Mouse (Mus musculus) left cerebral cortex, postnatal 10 days (tissue): ENCODE measurements around the gene Hunk. TPM values are rescaled to one million over a fixed set of nuclear protein-coding genes. Genes with fewer than 3 reads are reported as not detected.

Experiments
- DNase-seq, 2 experiments: peaks; one replicate each; pipeline ENCODE4 v3.0.0; 2021 to 2022; ENCODE audit warnings: low spot score in 2 of 2, mixed read lengths in 1 of 2; ENCODE audit errors: extremely low spot score in 1 of 2
- intact Hi-C: fragments of 180-260 bp; cut with DNase I; formaldehyde crosslinking; loops from one replicate; pipeline ENCODE4 v1.15.1; 2025
- total RNA-seq, 2 experiments: library from RNA; stranded (reverse); gene quantifications; 2 replicates each; pipeline ENCODE4 v1.2.3; 2021

The Hunk gene
- total RNA-seq, 2 experiments from 2014 or later: 8.7 TPM

DNA sequence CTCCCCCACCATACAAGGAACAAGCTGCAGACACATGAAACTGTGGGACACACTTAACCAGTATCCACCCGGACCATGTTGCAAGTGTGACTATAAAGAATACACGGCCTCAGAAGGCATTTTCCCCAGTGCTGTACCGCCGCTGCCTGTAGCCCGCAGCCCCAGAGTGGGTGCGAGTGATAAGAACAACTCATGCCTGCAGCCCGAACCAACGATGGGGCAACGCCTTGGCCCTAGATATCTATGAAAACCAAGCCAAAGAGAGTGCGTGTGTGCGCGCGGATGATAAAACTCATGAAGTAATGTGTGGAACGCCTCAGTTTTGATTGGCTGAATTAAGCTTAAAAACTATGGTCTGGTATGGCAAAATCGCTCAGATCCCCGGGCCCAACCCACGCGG is 138.1 kb downstream of the Hunk start:
- no peak for DNase-seq
- intact Hi-C loops: no loop called here

DNA sequence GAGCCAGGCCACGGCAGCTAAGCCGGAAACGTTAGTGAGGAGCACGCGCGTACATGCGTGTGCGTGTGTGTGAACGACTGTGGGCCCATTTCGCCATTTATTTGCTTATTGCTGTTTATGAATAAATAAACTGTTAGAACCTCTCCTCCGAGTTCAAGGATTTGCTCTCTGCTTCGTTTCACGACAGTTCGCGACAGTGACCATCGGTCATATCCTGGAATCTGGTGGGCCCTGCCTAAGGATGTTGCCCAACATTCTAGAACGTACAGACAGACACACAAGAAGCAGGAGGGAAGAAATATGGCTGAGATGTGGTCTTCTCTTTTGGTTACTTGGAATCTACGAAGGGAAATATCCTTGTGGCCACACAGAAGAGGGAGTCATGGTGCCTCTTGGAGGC is 138.6 kb downstream of the Hunk start:
- no peak for DNase-seq
- intact Hi-C loops: no loop called here

DNA sequence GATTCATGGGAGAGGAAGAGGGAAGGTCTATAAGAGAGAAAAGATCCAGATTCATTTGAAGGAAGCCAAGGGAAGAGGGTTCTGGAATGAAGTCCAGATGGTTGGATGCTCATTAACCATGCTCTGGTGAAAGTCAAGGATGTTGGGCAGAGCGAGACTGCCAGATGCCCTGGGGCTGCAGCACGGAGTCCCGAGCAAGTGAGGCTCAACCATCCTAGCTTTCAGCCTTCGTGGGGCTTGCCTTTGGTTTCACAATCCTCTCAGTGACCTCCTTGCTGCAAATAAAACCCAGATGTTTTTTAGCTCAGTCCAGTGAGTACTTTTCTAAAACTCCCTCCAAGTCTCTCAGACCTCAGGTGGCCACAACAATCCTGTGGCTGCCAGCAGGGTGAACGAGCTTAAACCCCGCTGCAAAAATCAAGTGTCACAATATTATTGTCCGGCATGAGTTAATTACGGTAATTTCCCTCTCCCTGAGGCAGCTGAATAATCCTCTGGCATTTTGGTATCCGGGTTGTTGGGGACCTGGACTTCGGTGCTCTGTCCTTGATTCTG is 147.4 kb downstream of the Hunk start:
- DNase-seq: no peak
- intact Hi-C loops: no loop called here

DNA sequence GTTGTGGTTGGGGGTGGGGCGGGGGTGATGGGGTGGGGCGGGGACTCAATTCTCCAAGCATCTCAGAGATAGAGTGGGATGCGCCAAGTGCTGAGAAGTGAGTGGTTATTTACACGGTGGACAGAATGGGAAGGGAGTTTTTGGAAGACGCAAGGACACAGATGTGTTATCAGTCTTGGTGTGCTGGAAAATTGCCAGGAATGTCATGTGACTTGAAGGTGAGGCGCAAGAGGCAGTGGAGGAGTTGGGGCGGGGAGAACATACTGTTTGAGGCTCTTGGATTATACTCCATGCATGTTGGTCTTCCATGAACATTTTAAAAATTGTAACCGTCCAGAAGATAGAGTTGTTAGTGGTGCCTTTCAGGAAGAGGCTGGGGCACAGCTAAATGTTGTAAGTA is 148.8 kb downstream of the Hunk start:
- intact Hi-C loops: no loop called here

DNA sequence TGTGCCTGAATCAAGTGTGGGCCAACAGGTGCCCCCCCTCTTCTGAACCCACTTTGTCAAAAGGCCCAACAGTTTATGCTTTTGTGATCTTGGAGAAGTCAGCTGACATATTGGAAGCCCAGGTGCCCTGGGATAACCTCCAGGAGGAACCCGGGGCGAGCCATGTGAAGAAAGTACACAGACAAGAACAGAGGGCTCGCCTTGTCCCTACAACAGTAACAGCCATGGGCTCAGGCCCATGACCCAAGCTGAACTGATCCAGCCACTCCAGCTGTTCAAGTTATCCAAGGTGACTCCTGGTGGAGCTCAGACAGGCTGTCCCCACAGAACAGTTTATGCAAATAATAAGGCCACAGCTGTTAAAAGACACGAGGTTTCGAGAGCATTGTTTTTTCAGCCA is 153.1 kb downstream of the Hunk start:
- no peak for DNase-seq
- intact Hi-C loops: no loop called here

More for the DNA sequence above, 148.8 kb downstream of the Hunk start:
- DNase-seq: no peak

DNA sequence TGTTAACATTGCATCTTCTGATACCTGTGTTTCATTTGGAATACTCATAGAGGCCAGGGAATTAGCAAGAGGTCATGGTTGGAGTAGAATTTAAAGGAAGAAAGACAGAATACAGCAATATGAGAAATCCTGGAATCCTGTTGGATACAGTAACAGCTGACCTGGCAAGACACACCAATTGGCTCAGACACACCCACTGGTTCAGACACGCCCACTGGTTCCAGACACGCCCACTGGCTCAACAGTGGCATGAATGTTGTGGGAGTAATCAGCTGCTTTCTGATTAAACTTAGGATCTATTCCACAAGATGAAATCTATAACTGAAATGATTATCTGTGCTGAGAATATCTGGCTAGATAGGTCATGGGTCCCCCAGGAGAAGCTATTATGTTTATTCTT is 155.4 kb downstream of the Hunk start:
- intact Hi-C loops: no loop called here
- DNase-seq: no peak

DNA sequence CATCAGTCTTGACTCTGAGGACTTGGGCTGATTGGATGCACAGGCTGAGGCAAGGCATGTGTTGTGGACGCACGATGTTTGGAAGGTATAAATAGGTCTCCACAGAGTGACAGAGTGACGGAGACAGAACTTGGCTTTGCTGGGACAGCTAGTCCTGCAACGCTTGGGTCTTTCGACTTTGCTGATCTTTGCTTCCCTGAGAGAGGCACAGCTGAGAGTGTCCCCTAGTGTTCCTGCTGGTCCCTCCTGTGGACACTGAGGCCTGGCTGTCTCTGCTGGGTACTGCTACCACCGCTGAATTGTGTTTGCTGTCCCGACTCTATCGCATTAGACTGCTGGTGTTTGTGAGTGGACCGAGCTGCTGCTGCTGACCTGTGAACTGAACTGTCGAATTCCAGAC is 156.6 kb downstream of the Hunk start:
- DNase-seq: no peak
- intact Hi-C loops: no loop called here

DNA sequence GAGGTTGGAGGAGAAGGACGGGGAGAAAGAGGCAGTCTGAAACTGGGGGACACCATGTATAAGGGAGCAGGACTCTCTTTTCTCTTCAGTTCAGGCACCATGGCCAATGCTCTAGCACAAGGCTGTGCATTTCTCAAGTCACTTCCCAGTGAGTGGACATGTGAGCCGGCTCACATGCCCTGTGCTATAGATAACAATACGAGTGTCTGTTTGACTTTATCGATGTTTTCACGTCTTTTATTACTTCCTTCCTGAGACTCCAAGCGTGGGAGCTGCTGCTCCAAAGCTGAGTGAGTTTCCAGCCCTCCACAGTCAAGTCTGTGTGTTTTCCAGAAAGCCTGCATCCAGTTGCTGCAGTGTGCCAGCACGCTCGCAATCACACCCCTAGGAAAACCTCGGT is 158.4 kb downstream of the Hunk start:
- DNase-seq: no peak
- intact Hi-C loops: no loop called here

DNA sequence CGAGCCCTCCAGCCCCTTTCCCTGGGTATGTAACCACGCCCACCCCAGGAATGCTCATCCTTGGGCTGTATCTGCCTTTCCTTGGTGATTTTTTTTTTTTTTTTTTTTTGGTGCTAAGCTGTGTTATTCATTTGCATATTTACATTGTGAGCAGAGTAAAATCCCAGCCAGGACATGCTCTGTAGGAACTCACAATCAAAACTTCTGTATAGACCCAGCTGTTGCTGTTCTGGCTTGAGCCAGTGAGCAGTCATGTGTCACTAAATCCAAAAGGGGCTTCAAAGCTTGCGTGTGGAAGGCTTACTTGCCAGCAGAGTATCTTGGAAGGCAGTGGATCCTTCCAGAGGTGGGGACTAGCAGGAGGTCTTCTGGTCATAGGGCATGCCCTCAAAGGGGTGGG is 159.7 kb downstream of the Hunk start:
- intact Hi-C loops: no loop called here
- DNase-seq: no peak

DNA sequence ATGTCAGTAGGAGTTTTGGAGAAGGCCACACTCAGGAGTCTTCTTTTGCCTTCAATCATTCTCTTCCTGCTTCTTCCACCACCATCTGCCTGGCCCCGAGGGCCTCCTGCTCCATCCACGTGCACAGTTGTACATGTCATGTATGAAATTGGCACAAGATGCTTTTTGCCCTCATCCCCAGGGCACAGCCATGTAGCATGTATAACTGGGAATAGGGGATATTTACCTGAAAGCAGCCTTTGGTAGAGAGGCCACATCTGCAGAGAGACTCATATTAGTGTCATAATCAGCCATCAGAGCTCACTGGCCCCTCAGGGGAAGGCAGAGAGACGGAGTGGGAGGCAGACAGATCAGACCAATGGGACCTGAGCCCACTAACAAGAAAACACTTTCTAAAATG is 160.8 kb downstream of the Hunk start:
- intact Hi-C loops: no loop called here

DNA sequence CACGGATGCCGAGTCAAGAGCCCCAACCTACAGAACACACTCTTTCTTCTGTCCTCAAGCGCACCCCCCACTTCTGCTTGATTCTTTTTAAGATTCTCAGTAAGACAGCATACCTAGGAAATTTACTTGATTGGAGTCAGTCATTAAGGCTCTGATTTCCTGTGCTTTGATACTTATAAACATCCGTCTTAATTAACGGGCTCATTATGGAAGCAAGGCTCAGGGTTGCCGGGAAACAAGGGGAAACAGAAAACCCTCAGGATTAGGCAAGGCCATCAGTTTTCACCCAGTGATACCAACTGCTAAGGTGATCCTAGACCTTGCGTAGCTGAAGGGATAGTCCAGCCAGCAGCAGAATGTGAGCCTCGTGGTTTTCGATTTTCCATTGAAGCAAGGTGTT is 162.2 kb downstream of the Hunk start:
- no peak for DNase-seq
- intact Hi-C loops: no loop called here

More for the DNA sequence above, 160.8 kb downstream of the Hunk start:
- DNase-seq: no peak

Other genes with a start within 250 kb of the Hunk start
- 10 to 100 TPM; 84.7 to 95.1 TPM for gene Tiam1, start 242.2 kb upstream of the Hunk start, total RNA-seq
- 100 to 1,000 TPM; 354 to 355 TPM for gene Sod1, start 165.3 kb upstream of the Hunk start, total RNA-seq
- gene Scaf4, start 101.5 kb upstream of the Hunk start, total RNA-seq: 10 to 100 TPM; 40.2 to 46.7 TPM